Mouse (Mus musculus): Measurements from ENCODE around the gene Gsx2. TPM values are rescaled to one million over a fixed set of nuclear protein-coding genes. Genes with fewer than 3 reads are reported as not detected.
A peak's percentile ranks its signal among the peaks of the same experiment; 100 is the strongest.

Gene Gsx2
- polyA plus RNA-seq, 1 experiment from 2014 or later = not detected

- no peak for ATAC-seq
- no peak overlapping the region for H3K4me3 ChIP-seq (ENCODE audit: low read length)
- H3K36me3 ChIP-seq (ENCODE audit: control insufficient read depth, insufficient read depth, low read length) = no peaks in the 10 kb centered on the region
- H3K27me3 ChIP-seq (replicated peaks; ENCODE audit: control insufficient read depth, insufficient read depth, low read length) = peaks cover 72% of the 10 kb centered on the region
- no peaks in the 10 kb centered on the region for H3K9me3 ChIP-seq (ENCODE audit: control insufficient read depth, low read length)
- WGBS = 2% methylated on average over 25 of the region's 25 CpGs
- H3K4me1 ChIP-seq (ENCODE audit: control insufficient read depth, insufficient read depth, low read length) = no peaks in the 10 kb centered on the region
- no peak overlapping the region for H3K27ac ChIP-seq (ENCODE audit: low read length)
- H3K4me2 ChIP-seq (ENCODE audit: low read depth, low read length) = no peak overlapping the region
- H3K9ac ChIP-seq (ENCODE audit: low read depth, low read length) = no peak overlapping the region
These were observed 9.6 kb downstream of the Gsx2 start for GRCm38 (mm10) chr5:75084871-75085520.

DNA sequence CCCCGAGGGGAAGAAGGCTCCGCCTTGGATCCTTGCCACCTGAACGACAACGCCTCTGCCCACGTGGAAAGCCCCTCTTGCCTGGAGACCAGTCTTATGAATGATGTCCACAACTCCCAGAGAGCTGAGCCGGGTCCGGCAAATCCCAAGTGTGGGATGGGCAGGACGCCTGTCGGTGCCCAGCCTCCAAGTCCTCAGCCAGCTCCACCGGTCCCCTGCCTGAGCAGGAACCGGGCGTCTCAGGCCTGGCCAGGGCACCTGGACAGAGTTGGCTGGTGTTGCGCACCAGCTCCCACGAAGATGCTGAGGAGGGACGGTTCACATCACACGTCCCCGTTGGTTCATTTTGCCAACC, 10.1 kb downstream of the Gsx2 start:
- no peak overlapping the region for H3K4me2 ChIP-seq (ENCODE audit: low read depth, low read length)
- H3K9me3 ChIP-seq (ENCODE audit: control insufficient read depth, low read length) = no peaks in the 10 kb centered on the region
- H3K36me3 ChIP-seq (ENCODE audit: control insufficient read depth, insufficient read depth, low read length) = no peaks in the 10 kb centered on the region
- H3K9ac ChIP-seq (ENCODE audit: low read depth, low read length) = no peak overlapping the region
- peaks cover 68% of the 10 kb centered on the region for H3K27me3 ChIP-seq (replicated peaks; ENCODE audit: control insufficient read depth, insufficient read depth, low read length)
- 3% methylated on average over 17 of the region's 17 CpGs for WGBS
- H3K4me3 ChIP-seq (ENCODE audit: low read length) = no peak overlapping the region
- H3K4me1 ChIP-seq (ENCODE audit: control insufficient read depth, insufficient read depth, low read length) = no peaks in the 10 kb centered on the region
- H3K27ac ChIP-seq (ENCODE audit: low read length) = no peak overlapping the region
- no peak for ATAC-seq

DNA sequence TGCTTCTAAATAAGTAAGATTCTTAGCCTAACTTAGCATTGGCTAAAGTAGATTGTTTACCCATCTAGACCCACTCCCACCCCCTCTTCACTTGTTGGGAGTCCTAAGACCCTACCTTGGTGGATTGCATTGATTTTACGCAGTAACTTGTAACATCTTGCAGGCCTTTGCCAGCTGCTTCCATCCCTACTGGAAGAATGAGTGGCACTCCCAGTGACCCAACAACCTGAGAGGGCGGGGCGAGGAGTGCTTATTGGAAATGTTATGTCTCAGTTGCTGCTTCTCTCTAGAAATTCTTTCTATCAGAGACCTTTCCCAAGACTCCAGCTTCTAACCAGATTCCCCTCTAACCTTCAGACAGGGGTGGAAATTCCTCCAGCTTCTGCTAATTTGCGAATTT, 10.5 kb downstream of the Gsx2 start:
- no peaks in the 10 kb centered on the region for H3K4me1 ChIP-seq (ENCODE audit: control insufficient read depth, insufficient read depth, low read length)
- H3K36me3 ChIP-seq (ENCODE audit: control insufficient read depth, insufficient read depth, low read length) = no peaks in the 10 kb centered on the region
- H3K27me3 ChIP-seq (replicated peaks; ENCODE audit: control insufficient read depth, insufficient read depth, low read length) = peaks cover 64% of the 10 kb centered on the region
- no peak overlapping the region for H3K27ac ChIP-seq (ENCODE audit: low read length)
- H3K4me2 ChIP-seq (ENCODE audit: low read depth, low read length) = no peak overlapping the region
- H3K9me3 ChIP-seq (ENCODE audit: control insufficient read depth, low read length) = no peaks in the 10 kb centered on the region
- H3K9ac ChIP-seq (ENCODE audit: low read depth, low read length) = no peak overlapping the region
- no peak for ATAC-seq
- WGBS = 24% methylated on average over 4 of the region's 4 CpGs
- no peak overlapping the region for H3K4me3 ChIP-seq (ENCODE audit: low read length)

DNA sequence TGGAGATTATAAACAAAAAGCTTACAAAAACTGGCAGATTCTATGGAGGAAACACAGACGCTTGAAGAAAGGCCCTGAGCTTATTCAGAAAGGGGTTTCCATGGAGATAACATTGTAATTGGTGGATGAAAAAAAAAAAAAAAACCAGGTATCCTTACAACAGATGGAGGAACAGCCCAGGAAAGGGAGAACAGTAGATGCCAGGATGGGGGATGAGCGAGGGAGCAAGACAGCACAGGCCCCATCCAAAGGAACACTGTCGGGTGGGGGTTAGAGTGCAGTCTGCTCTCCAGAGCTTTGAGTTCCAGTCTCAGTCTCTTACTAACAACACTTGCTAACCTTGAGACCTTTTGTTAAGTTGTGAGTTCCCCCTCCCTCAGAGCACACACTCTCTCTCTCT, 31.1 kb downstream of the Gsx2 start:
- Histone ChIP-seq H3K4me1 (ENCODE audit: control insufficient read depth, insufficient read depth, low read length) (no peaks in the 10 kb centered on the region), H3K36me3 (ENCODE audit: control insufficient read depth, insufficient read depth, low read length) (no peaks in the 10 kb centered on the region), H3K27me3 (replicated peaks; ENCODE audit: control insufficient read depth, insufficient read depth, low read length) (no peaks in the 10 kb centered on the region), H3K9ac (ENCODE audit: low read depth, low read length) (no peak overlapping the region), H3K4me2 (ENCODE audit: low read depth, low read length) (no peak overlapping the region), H3K9me3 (ENCODE audit: control insufficient read depth, low read length) (no peaks in the 10 kb centered on the region), H3K27ac (ENCODE audit: low read length) (no peak overlapping the region), H3K4me3 (ENCODE audit: low read length) (no peak overlapping the region)
- 73% methylated on average over 3 of the region's 3 CpGs for WGBS
- ATAC-seq = no peak

- ATAC-seq = peak; percentile 26
These were observed 34.0 kb downstream of the Gsx2 start for GRCm38 (mm10) chr5:75109368-75109767.

DNA sequence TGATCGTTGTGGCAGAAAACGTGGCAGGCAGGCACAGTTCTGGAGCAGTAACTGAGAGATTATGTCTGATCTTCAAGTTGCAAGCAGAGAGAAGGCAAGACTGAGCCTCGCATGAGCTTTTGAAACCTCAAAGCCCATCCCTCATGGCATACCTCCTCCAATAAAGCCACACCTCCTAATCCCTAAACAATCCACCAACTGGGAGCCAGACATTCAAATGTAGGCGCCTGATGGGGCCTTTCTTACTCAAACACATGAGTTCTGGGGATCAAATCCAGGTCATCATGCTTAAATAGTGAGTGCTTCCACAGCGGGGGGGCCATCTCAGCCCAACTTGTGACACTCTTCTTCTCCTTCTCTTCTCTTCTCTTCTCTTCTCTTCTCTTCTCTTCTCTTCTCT, 36.4 kb downstream of the Gsx2 start:
- Histone ChIP-seq H3K4me1 (ENCODE audit: control insufficient read depth, insufficient read depth, low read length) (no peaks in the 10 kb centered on the region), H3K4me2 (ENCODE audit: low read depth, low read length) (no peak overlapping the region), H3K36me3 (ENCODE audit: control insufficient read depth, insufficient read depth, low read length) (no peaks in the 10 kb centered on the region), H3K27ac (ENCODE audit: low read length) (no peak overlapping the region), H3K9ac (ENCODE audit: low read depth, low read length) (no peak overlapping the region), H3K9me3 (ENCODE audit: control insufficient read depth, low read length) (0 out of 2 replicates have a peak, but pooled peaks cover 2% of the 10 kb centered on the region), H3K27me3 (replicated peaks; ENCODE audit: control insufficient read depth, insufficient read depth, low read length) (0 out of 2 replicates have a peak, but pooled peaks cover 2% of the 10 kb centered on the region), H3K4me3 (ENCODE audit: low read length) (no peak overlapping the region)
- WGBS = 63% methylated on average over 5 of the region's 5 CpGs
- ATAC-seq = no peak

More at GRCm38 (mm10) chr5:75109368-75109767, 34.0 kb downstream of the Gsx2 start:
- Histone ChIP-seq H3K9ac (ENCODE audit: low read depth, low read length) (no peak overlapping the region), H3K9me3 (ENCODE audit: control insufficient read depth, low read length) (0 out of 2 replicates have a peak, but pooled peaks cover 2% of the 10 kb centered on the region), H3K4me1 (ENCODE audit: control insufficient read depth, insufficient read depth, low read length) (no peaks in the 10 kb centered on the region), H3K4me3 (ENCODE audit: low read length) (no peak overlapping the region), H3K27ac (ENCODE audit: low read length) (no peak overlapping the region), H3K27me3 (replicated peaks; ENCODE audit: control insufficient read depth, insufficient read depth, low read length) (no peaks in the 10 kb centered on the region), H3K36me3 (ENCODE audit: control insufficient read depth, insufficient read depth, low read length) (no peaks in the 10 kb centered on the region), H3K4me2 (ENCODE audit: low read depth, low read length) (no peak overlapping the region)
- 22% methylated on average over 5 of the region's 5 CpGs for WGBS

- 68% methylated on average over 7 of the region's 7 CpGs for WGBS
- Histone ChIP-seq H3K27ac (ENCODE audit: low read length) (no peak overlapping the region), H3K4me2 (ENCODE audit: low read depth, low read length) (no peak overlapping the region), H3K9ac (ENCODE audit: low read depth, low read length) (no peak overlapping the region), H3K4me1 (ENCODE audit: control insufficient read depth, insufficient read depth, low read length) (no peaks in the 10 kb centered on the region), H3K27me3 (replicated peaks; ENCODE audit: control insufficient read depth, insufficient read depth, low read length) (0 out of 2 replicates have a peak, but pooled peaks cover 4% of the 10 kb centered on the region), H3K9me3 (ENCODE audit: control insufficient read depth, low read length) (no peaks in the 10 kb centered on the region), H3K4me3 (ENCODE audit: low read length) (no peak overlapping the region), H3K36me3 (ENCODE audit: control insufficient read depth, insufficient read depth, low read length) (no peaks in the 10 kb centered on the region)
- ATAC-seq = no peak
These were observed 43.4 kb downstream of the Gsx2 start for GRCm38 (mm10) chr5:75118840-75119239.

DNA sequence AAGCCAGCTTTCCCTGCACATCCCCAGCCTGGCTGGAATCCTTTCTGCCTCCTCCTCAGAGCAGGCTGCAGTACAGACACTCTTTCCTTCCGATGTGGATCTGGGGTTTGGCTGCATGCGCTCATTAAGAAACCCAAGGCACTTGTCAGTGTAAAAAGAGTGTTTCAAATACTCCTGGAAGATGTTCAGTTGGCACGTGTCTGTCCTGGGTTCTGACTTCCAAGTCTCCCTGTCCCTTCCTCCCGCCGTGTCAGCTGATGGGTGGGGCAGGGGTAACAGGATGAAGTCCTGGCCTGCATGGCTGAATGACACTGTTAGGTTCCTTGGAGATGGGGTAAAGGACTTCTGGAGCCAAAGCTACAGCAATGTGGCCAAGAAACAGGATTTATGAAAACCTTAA, 46.2 kb downstream of the Gsx2 start:
- H3K27ac ChIP-seq (ENCODE audit: low read length) = no peak overlapping the region
- no peak overlapping the region for H3K4me2 ChIP-seq (ENCODE audit: low read depth, low read length)
- ATAC-seq = no peak
- no peaks in the 10 kb centered on the region for H3K36me3 ChIP-seq (ENCODE audit: control insufficient read depth, insufficient read depth, low read length)
- H3K27me3 ChIP-seq (replicated peaks; ENCODE audit: control insufficient read depth, insufficient read depth, low read length) = 0 out of 2 replicates have a peak, but pooled peaks cover 2% of the 10 kb centered on the region
- no peak overlapping the region for H3K4me3 ChIP-seq (ENCODE audit: low read length)
- H3K9ac ChIP-seq (ENCODE audit: low read depth, low read length) = no peak overlapping the region
- whole genome bisulfite sequencing = 47% methylated on average over 5 of the region's 5 CpGs
- H3K4me1 ChIP-seq (ENCODE audit: control insufficient read depth, insufficient read depth, low read length) = no peaks in the 10 kb centered on the region
- no peaks in the 10 kb centered on the region for H3K9me3 ChIP-seq (ENCODE audit: control insufficient read depth, low read length)

Data from intestine, embryonic 16.5 days (tissue).